Mouse (Mus musculus): ENCODE data around the gene Gm2696.

DNA sequence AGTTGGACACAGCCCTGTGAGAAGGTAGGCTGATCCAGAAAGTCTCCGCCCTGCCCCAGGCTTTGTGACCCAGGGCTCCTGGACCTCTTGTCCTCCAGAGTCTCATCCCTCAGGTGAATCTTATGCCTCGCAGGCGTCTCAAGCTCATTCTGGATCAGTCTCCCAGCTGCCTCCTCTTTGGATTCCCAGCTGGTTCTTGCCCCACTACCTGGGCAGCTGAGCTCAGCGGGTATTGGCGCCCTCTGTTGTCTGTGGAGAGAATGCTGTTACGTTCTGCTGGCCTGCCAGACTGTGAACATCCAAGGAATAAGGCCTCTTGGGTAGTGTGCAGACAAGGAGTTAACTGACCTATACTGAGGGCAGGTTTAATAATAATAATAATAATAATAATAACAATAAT, 64.5 kb downstream of the Gm2696 start:
- TF ChIP-seq CTCF (IDR thresholded peaks at IDR 0.05; ENCODE audit: control insufficient read depth, insufficient read depth, low read length), result peak; percentile 48
- TF ChIP-seq POLR2A (IDR thresholded peaks at IDR 0.05; ENCODE audit: borderline replicate concordance, control insufficient read depth, low read depth, low read length), result no peak

Data from bone marrow, adult 2 months (tissue).